Mouse (Mus musculus) A20 (cell line): ENCODE data around the gene Hpcal1.

Source experiments
- DNase-seq: peaks from one replicate; pipeline ENCODE4 v3.0.0-alpha.2; 2011; ENCODE audit warnings: low read depth, low spot score

Hpcal1 gene

DNA sequence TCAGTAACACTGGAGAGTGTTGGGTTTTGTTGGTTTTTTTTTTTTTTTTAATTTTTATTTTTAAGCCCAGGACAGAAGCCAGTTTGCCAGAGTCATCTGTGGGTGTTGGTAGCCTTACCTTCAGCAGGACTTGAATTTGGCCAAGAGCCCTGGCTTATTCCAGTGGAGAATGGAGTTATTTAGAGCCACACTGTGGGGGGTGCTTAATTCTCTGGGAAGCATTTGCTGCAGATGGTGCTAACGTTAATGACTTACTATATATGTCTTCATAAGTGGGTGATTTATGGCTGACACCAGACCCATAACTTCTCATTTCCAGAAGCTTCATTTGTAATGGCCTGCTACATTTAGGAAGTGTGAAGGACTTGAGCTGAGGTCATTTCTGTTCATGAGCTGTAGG is 21.9 kb downstream of the Hpcal1 start:
- DNase-seq: no peak

DNA sequence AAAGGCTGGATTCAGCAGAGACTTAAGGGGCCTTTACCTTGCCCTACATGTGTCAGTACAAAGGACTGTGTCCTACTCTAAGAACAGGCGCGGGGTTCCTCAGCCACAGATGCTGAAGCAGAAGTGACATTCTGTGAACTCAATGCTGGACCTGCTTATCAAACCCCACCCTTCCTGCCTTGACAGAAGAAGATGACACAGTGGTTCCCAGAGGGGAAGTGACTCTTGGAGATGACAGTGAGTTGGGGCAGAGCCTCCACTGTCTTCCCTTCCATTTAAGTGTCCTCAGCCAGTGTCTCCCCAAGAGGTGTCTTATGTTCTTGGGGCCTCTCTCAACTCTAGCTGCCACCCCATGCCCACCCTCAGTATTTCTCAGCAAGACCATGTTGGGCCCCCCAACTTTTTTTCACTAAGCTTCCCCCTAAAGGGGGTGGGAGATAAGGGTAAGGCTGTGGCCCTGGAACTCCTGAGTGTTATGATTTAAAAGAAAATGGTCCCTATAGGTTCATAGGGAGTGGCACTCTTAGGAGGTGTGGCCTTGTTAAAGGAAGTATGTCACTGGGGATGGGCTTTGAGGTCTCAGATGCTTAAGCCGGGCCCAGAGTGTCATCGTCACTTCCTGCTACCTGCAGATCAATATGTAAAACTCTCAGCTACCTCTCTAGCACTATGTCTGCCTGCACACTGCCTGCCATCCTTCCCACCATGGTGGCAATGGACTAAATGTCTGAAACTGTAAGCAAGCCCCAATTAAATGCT is 25.2 kb downstream of the Hpcal1 start:
- DNase-seq: peak; percentile 37

DNA sequence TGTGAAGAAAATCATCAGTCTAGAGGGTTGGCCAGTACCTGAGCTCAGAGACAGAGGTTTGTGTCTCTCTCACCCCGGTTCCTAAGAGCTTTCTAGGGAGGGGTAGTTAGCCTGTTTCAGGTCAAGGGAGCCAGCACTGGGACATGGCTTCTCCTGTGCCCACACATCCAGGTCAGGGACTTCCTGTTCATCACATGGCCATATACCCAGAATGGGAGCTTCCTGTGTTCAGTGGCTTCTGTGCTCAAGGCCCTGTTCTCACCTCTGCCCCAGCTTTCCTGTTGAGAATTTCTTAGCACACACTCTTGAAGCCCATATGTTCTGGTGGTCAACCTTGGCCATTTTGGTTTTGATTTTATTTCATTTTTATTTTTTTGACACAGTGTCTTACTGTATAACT is 26.6 kb downstream of the Hpcal1 start:
- DNase-seq: no peak

DNA sequence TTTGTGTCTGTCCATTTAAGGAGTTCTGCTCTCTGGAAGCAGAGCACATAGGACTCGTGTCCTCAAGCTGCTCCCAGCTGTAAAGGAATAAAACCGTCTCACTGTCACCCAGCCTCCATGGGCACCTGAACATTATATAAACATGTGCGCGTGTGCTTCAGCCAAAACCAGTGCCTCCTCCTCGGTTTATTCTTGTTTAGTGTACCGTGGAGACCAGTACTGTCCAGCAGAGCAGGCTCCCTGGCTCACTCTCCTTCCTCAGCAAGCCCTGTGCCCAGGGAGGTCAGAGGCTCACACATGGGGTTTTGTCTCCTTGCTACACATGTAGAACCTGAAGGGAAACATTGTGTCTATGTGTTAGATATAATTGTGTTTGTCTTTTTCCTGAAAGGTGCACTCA is 27.5 kb downstream of the Hpcal1 start:
- no peak for DNase-seq

DNA sequence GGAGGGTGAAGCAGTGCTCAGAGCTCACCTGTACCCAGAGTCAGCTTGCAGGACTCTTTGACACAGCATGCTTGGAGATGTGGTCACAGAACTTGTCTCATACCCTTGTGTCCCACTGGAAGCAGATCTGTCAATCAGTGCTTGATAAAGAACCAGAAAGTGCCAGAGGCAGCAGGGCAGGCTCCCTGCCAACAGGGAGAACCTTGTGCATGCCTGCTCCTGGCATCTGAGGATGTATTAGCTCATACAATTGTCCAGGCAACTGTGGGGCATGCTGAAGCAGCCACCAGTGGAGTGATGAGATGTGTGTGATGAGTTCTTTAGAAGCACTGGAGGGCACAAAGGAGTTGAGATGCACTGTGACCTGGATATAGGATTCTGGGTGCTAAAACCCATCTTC is 30.4 kb downstream of the Hpcal1 start:
- DNase-seq: no peak

DNA sequence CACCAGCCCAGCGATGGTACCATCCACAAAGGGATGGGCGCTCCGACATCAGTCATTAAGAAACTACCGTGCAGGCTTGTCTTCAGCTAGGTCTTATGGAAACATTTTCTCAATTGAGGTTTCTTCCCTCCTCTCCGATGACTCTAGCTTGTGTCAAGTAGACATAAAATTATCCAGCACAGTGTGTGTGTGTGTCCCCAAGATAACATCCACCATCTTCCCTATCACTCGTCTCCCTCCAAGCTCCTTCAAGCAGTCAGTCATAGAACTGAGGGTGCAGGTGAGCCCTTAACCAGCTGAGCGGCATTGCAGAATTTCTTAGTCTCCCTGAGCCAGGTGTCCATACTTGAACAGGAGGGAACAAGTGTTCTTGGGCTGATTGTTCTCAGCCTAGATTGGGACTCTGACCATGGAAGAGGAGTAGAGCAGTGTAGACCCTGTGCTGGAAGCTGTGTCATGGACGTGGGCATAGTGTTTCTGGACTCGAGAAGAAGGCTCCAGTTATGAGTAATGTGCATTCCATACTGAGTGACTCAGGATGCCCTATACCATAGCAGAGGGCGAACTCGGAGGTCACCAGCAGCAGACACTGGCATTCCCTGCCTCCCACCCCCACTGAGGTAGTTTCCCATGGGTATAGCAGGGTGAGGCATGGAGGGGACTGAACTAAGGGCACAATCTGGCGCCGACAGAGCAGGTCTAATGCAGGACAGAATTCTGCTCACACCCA is 32.0 kb downstream of the Hpcal1 start:
- DNase-seq: no peak

DNA sequence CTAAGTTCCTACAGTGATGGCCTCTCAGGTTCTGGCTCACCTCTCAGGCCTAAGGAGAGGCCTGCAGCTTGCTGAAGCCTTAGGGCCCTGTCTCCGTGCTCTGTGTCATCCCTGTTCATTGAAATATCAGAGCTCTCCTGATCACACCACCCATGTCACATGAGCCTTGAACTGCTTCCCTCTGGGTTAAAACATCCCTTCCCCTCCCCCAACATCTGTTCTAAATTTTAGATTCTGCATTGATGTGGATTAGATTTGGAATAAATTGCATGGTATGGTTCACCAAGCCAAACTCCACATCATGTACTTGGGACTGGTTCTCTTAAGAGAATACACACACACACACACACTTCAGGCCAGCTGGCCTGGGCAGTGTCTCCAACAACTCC is 32.5 kb downstream of the Hpcal1 start:
- DNase-seq: no peak

DNA sequence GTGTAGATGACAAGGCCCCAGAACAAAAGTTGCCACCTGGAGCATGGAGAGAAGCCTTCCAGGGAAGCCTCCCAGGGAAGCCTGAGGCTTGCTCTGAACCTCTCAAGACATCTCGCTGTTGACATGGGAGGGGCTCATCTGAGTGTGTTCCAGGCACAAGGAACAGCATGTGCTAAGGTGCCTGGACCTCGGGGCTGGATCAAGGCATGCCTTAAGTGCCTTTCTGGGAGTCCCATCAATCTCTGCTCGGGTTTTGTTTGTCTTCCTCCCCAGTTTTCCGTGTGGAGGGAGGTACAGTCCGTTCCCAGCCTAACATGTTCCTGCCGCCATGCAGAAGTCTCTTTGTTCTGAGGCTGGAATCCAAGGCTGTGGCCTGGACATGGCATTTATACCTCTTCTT is 33.3 kb downstream of the Hpcal1 start:
- no peak for DNase-seq

DNA sequence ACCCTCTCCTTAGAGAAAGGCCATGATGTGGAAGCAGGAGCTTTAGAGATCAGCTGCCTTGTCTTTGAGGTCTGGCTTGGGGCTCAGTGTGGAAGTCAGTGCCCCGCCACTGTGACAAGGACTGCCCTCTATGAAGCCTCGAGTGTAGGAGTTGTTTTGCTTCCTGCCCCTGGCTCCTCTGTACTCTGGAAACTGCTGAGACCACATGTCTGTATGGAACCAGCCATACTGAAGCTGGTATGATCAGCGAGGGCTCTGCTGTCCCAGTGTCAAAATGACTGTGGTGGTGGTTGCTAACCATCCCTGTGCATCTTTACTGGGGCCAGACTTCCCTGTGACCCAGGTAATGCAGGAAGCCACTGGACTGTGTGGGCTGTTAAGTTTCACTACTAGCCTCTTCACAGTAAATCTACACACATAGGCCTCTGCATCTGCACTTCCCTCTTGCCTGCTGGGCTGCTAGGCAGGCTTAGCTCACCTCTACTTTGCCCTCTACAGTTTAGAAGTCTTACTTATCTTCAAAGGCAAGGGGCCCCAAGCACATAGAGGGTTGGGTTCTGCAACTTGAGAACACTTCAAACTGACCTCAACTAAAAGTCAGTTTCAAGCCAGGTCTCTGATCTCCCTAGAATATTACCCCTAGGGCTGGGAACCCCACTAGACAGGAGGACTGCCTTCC is 33.9 kb downstream of the Hpcal1 start:
- no peak for DNase-seq

DNA sequence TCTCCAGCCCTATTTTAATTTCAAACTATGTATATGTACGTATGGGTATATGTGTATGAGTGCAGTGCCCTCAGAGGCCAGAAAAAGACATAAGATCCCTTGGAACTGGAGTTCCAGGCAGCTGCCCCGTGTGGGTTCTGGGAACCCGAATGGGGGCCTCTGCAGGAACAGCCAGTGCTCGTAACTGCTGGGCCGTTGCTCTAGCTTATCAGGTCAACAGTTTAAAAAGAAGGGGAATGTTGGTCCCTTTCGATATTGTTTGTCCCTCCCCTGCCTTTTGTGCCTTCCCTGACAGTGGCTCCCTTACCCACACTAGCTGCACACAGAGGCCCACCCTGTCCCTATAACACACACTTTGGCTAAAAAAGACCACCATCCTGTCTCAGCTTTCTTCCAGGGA is 34.9 kb downstream of the Hpcal1 start:
- no peak for DNase-seq

DNA sequence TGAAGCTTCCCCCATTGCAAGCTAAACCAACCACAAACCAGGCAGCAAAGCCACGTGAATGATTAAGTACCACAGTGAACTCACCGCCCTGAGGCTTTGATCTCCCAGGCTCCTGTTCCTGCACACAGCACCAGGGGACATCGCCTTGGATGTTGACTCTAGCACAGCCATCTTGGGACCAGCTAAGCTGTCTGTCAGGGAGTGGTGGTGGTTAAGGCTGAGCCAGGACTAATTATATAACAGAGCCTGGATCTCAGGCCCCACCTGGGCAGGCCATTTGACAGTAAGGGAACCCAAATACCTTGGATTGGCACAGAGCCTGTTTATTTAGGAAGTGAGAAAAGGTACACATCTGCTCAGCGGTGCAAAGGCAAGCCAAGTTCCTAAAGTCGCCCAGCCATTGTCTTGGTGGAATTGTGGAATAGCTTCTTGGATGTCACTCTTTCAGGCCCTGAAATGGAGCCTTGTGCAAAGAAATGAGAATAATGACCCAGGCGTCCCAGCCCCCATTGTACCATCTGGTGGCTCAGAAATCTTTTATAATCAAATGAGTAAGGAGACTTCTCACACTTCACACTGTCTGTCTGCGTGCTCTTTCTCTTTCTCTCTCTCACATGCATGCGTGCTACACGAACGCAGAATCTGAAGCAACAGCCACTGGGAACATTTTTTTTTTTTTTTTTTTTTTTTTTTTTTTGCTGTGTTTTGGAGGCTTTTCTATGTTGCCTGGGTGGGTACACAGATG is 36.1 kb downstream of the Hpcal1 start:
- DNase-seq: no peak

DNA sequence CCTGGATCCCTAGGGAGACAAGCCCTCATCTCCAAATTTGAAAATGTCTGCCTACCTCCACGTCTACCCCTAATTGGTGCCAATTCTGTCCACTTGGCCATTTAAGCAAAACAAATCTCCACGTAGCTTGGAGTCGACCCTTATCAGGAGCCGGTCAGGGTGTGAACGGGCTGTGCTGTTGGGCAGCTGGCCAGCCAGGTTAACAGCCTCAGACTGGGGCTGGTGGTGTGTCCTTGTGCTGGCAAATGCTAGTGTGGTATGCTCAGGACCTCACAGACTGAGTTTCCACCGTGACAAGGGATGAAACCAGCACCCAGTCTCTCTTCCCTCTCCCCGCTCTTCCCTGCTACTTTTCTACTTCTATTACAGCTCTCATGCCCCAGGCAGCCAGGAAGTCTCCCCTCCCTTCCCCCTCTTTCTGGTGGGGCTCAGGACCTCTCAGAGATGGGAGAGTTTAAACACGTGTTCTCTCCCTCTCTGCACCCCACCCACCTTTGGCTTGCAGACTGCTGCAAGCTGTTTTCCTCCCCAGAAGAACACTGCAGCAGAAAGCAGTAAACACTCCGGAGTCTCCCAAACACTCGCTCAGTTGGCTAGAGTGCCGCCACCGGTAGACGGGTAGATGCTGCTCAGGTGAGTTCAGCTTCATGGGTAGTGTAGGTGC is 37.2 kb downstream of the Hpcal1 start:
- DNase-seq: no peak

DNA sequence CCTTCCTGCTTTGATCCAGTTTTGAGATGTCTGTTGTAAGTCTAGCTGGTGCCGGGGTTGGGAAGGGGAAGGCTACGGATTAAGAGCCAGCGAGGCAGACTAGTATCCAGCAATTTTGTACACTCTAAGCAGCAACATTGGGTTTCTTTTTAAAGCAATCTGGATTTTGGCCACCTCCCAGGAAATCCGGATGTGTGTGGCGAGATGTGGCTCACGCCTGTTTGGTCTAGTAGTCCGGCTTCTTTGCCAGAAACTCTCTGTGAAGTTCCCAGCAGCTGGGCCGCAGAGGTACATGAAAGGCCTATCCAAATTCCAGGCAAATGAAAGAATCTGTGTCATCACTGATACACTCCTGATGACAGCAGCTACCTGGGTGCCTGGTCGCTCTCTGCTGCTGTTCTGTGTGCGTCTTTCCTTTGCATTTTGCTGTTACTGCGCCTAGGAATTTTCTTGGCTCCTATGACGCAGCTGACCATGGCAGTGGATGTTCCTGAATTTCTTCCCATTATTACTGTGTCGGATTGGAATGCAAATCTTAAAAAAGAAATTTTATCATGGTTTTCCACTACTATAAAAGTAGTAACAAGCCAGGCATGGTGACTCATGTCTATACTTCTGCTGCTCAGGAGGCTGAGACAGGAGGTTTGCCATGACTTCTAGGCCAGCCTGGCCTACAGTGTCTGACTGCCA is 38.7 kb downstream of the Hpcal1 start:
- no peak for DNase-seq

DNA sequence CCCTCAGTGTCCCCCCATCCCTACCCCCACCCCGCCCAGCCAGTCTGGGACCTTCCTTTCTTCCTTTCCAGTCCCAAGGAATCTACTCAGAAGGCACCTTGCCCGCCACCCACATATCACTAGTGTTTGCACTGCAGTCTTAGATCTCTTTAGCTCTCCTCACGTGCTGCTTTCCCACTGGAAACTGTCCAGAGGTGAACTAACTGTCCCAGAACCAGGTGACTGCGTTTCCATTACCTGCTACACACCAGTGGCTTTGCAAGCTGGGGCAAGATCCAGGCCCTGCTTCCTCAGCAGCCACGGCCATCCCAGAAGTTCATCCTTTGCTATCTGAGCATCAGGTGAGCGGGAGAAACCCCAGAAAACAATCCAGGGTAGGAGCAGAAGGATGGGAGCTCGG is 41.4 kb downstream of the Hpcal1 start:
- DNase-seq: no peak

DNA sequence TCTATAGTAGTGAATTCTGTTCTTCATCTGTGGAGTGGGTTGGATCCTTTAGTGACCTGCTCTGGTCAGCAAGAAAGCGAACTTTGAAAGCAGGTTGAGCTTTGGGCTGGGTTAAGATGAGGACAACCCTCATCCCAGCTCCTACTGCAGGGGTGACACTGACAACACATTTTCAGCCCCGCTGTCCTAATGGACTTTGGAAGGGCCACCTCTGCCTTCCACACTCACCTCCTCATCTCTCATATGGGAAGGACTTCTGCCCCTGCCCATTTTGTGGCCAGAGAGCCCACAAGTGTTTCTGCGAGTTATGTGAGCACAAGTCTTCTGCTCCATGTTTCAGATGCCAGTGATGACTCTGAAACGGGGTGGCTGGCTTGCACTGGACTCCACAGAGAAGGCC is 41.9 kb downstream of the Hpcal1 start:
- DNase-seq: no peak

DNA sequence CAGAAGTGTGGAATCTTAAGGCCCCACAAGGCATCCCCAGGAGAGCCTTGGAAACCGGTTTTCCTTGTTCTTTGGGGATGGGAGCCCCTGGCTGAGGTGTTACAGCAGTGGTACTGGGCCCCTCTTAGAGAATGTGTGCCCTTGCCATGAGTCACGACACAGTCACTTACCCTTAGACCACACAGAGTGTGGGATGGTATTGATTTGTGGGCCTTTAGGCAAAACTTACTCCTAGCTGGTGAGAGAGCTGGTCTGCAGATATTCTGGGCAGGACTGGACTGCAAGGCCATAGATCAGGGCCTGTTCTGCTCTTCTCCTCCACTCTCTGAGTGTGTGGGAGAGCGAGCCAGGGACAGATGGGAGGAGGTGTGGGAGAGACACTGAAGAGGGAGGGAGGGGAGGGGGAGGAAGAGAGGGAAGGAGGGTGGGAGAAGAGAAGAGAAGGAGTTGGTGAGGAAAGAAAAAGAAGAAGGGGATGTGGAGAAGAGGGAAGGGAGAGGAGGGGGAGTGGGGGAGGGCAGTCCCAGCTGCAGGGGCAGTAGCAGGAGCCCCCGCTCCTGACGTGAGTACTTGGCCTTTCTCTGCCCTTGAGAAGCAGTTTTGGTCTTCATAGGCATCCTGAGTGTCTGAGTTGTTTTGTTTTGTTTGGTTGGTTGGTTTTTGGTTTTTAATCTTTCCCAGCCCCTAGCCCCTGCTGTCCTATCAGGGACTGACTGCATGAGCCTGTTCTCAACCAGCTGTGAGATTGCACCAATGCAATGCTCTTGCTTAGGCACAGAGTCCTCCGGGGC is 42.7 kb downstream of the Hpcal1 start:
- no peak for DNase-seq

DNA sequence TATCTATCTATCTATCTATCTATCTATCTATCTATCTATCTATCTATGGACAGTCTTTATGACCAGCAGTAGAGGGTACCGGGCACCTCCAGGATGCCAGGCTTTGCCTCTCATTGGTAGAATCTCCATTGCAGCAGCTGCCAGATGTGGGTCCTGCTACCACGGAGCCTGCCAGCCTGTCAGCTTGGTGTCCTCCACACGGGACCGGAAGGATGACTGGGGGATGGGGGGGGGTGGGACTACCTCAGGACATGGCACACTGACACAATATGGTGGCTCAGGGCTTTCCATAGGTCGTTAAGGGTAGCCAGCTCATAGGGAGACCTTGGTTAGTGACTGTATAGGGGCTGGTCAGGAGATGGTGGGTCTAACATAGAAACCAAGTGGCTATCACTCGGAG is 45.7 kb downstream of the Hpcal1 start:
- DNase-seq: no peak

DNA sequence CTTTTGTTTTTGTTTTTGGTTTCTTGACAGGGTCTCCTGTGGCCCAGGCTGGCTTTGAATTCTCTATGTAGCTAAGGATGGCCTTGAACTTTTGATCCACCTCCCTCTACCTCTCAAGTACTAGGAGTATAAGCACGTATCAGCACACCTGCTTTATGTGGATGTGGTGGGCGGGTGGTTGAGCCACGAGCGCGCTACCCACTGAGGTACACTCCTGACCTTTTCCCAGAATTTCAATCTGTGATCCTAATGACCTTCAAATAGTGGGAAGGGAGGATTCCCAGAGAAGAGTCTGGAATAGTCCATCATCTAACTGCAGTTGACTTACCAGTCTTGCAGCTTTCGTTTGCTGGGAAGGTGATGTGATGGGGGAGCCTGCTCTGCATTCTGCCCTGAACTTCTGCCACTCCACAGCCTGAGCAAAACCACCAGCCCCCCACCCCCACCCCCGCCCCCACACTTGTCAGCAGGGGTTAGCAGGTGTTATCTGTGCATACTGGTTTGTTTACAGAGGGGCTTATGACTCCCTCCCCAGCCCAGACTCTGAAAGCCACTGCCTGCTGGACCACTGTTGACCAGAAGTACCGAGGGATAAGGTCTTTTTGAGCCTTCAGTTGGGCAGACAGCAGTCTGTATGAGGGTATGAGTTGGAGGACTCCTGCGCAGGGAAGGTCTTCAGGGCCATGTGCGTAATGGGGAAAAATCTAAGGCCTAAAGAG is 46.4 kb downstream of the Hpcal1 start:
- DNase-seq: no peak

DNA sequence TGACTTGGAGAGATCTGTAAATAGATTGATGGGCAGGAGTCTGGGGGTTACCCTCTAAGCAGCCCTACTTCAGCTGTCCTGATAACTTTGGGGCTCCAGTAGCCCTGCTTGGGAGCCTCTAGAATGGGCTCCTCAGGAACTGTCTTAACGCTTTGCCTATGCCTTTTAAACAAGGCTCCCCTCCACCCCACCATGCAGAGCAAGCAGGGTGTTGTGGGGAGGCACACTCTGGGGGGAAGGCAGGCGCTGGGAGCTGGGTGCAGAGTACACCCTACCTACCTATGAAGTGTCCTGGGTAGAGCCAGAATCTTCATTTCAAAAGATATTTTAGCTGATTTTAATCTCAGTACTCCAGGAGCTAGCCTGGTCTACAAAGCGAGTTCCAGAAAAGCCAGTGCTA is 47.2 kb downstream of the Hpcal1 start:
- no peak for DNase-seq

DNA sequence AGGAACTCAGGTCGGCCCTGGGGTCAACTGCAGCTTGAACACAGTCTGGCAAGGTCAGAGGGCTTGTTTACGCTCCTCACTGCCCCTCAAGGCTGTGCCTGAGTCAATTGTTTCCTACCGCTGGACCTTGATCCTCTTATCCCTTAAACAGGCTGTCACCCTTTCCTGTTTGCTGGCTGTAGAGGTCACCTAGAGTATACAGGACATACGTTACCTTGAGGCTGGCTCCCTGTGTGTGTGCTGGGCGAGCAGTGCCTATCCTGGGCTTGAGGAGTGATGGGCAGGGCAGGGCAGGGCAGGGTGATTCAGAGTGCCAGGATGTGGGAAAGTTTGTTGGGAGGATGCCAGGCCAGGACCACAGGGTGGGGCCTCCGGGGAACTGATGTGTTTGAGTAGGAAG is 47.8 kb downstream of the Hpcal1 start:
- DNase-seq: no peak
